Mouse (Mus musculus): ENCODE results near the gene Manbal.
"Not testable (repeated sequence)": the region's sequence is repeated elsewhere in the genome, so short reads cannot be mapped to it uniquely, and the experiment has no call there.

The Manbal gene

DNA sequence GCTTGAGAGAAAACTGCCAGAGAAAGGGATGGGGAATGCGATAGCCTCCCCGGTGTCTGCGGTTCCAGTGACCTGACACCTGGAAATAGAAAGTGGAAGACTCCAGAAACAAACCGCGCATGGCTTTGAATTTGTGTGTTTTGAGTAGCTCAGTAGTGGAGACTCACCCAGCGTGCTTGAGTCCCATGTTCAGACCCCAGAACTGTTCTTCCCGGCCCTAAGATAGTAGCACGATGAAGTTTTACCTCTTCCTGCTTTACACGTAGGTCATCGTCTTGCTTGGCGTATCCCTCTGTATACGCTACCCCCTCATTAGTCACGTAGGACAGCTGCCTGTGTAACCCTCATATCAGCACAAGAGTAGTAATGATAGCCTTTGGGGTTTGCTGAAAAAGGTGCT lies 597 bp downstream of the Manbal start:
- DNase-seq (ENCODE audit: low spot score): no peak

- DNase-seq (ENCODE audit: low spot score): no peak
Observed at GRCm38 (mm10) chr2:157371696-157372095, 4.3 kb downstream of the Manbal start.

DNA sequence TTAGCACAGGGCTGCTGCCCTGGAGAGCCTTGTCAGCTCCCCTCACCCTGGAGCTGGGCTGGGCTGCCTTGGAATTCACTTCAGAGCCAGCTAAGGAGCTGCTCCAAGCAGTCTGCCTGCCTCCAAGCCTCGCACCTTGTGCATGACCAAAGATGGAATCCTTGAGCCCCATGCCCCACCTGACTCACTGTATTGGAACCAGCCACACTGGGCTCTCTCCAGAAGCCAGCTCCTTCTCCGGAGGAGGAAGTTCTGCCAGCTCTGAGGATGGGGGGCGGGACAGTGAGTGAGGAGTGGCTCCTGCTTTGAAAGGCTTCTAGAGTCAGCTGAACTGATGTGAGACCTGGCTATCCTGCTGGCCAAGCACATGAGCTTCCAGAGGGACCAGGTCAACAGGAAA lies 6.3 kb downstream of the Manbal start:
- no peak for DNase-seq (ENCODE audit: low spot score)

- no peak for DNase-seq (ENCODE audit: low spot score)
Observed at GRCm38 (mm10) chr2:157375051-157375450, 7.7 kb downstream of the Manbal start.

DNA sequence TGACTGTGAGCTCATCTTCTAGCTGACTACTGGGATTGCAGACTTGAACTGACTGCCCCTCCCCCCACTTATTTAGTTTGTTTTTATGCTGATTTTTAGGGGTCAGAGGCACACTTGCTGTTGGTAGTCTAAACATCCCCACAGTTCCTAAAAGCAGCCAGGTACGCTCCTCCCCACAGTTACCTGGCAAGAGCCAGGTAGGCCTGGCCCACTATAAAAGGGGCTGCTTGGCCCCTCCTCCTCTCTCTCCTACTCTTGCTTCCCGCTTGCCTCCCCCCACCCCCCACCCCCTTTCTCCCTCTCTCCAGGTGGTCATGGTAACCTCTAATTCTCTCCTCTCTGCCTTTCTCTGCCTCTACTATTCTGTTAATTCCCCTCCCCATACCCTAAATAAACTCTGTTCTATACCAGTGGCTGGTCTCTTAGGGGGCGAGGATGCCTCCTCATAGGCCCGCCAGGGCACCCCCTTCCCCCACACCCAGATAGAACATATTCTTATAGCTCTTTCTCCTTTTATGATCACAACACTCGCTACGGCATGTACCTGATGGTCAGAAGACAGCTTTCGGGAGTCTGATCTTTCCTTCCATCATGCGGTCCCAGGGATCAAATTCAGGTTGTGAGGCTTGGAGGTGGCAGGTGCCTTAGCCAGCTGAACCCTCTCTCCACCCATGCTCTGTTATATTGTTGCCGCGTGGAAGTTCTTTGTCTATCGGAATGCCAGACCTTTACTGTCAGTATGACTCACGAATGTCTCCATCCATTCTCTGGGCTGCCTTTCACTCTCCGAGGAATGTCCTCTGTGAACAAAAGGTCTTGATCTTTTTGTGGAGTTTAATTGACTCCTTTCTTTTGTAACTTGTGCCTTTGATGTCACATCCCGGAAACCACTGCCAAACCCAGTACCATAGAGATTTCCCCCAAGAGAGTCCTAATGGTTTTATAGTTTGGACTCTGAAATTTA lies 8.7 kb downstream of the Manbal start:
- no peak for DNase-seq (ENCODE audit: low spot score)

GRCm38 (mm10) chr2:157376995-157377394 lies 9.6 kb downstream of the Manbal start:
- no peak for DNase-seq (ENCODE audit: low spot score)

GRCm38 (mm10) chr2:157384836-157385235 lies 17.4 kb downstream of the Manbal start:
- DNase-seq (ENCODE audit: low spot score): no peak

- not testable (repeated sequence) for DNase-seq (ENCODE audit: low spot score)
Observed at GRCm38 (mm10) chr2:157388901-157389590, 21.7 kb downstream of the Manbal start.

DNA sequence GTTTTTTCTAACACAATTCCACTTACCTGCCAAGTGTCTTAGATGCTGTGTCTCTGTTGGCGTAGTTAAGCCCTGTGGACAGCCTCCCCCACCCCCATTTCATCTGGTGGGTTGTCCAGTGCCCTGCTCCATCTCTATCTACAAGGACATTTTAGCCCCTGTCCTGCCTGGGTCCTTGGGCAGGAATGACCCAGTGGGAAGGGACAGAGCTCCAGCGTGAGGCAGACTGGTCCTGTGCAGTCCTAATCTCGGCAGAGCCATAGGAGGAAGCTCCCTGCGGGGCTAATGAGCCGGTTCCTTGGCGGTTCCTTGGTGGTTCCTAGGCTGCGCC lies 22.2 kb downstream of the Manbal start:
- no peak for DNase-seq (ENCODE audit: low spot score)

GRCm38 (mm10) chr2:157392331-157392730 lies 24.9 kb downstream of the Manbal start:
- DNase-seq (ENCODE audit: low spot score): no peak

- no peak for DNase-seq (ENCODE audit: low spot score)
Observed at GRCm38 (mm10) chr2:157393549-157393948, 26.2 kb downstream of the Manbal start.

DNA sequence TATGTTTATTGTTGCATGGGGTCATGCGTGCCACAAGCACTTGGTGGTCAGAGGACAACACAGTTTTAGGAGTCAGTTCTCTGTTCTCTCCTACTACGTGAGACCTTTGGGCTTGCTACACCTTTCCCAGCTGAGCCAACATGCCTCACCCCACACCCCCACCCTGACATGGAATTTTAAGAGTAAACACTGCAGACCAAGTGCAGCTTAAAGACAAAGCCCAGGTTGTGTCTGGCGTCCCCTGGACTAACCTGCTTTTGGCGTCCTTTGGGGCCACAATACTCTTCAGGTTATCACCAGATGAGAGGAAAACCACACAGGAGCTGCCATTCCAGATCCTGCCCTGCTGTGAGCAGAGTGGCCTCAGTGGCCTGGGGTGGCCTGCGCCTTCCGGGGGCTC lies 27.5 kb downstream of the Manbal start:
- no peak for DNase-seq (ENCODE audit: low spot score)

GRCm38 (mm10) chr2:157395371-157395770 lies 28.0 kb downstream of the Manbal start:
- no peak for DNase-seq (ENCODE audit: low spot score)

GRCm38 (mm10) chr2:157395960-157396359 lies 28.6 kb downstream of the Manbal start:
- DNase-seq (ENCODE audit: low spot score): no peak

DNA sequence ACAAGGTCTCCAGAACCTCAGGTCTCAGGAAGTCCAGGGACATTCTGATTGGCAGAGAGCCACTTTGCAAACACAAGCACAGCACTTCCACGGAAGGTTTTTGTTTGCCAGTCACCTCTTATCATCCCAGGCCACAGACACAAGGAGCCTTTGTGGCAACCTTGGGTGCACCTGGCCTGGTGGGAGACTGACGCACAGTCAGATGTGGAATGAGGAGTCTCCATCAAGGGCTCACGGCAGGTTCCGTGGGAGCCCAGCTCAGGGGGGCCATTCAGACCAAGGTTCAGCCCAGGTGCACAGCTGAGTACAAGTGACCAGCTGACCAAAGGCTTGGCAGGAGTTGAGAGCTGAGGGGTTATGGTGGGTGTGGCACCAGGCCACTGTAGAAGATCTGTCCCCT lies 30.0 kb downstream of the Manbal start:
- no peak for DNase-seq (ENCODE audit: low spot score)

- no peak for DNase-seq (ENCODE audit: low spot score)
Observed at GRCm38 (mm10) chr2:157398539-157398938, 31.1 kb downstream of the Manbal start.

- no peak for DNase-seq (ENCODE audit: low spot score)
Observed at GRCm38 (mm10) chr2:157399797-157400196, 32.4 kb downstream of the Manbal start.

DNA sequence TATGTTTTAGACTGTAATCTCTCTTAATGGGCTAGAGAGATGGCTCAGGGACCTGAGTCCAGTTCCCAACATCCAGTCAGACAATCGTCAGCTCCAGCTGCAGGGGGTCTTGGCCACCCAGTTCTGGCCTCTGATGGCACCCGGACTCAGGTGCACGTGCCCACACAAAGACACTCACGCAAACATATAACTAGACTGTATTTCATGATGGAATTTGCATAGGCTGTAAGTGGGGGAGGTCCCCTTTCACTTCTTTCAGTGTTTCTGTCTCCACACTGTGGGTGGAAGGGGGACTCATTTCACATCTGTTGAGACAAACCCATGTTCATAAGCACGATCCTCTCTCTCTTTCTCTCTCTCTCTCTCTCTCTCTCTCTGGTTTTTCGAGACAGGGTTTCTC lies 33.1 kb downstream of the Manbal start:
- no peak for DNase-seq (ENCODE audit: low spot score)

GRCm38 (mm10) chr2:157401261-157401660 lies 33.9 kb downstream of the Manbal start:
- no peak for DNase-seq (ENCODE audit: low spot score)

GRCm38 (mm10) chr2:157407596-157407995 lies 40.2 kb downstream of the Manbal start:
- DNase-seq (ENCODE audit: low spot score): no peak

GRCm38 (mm10) chr2:157409793-157410533 lies 42.6 kb downstream of the Manbal start:
- no peak for DNase-seq (ENCODE audit: low spot score)

- no peak for DNase-seq (ENCODE audit: low spot score)
Observed at GRCm38 (mm10) chr2:157411151-157411693, 43.8 kb downstream of the Manbal start.
